Mouse (Mus musculus) C2C12 (cell line): ENCODE data around the gene Vtn. TPM values are rescaled to one million over a fixed set of nuclear protein-coding genes. Genes with fewer than 3 reads are reported as not detected.

Source experiments
- H3K27me3 ChIP-seq: one replicate; pipeline ENCODE4 v1.6.1; 2011; ENCODE audit not compliant: control insufficient read depth, insufficient read depth, insufficient read length
- H3K36me3 ChIP-seq: one replicate; pipeline ENCODE4 v1.6.1; 2011; ENCODE audit not compliant: control insufficient read depth, insufficient read depth
- H3K4me3 ChIP-seq: one replicate; pipeline ENCODE4 v1.5.1; 2011; ENCODE audit warnings: mild to moderate bottlenecking, control low read depth; ENCODE audit not compliant: poor library complexity, insufficient read depth, severe bottlenecking
- H3K79me2 ChIP-seq: one replicate; pipeline ENCODE4 v1.6.1; 2011; ENCODE audit not compliant: control insufficient read depth, insufficient read depth
- H3K79me3 ChIP-seq: one replicate; pipeline ENCODE4 v1.6.1; 2011; ENCODE audit warnings: low read depth, control low read depth
- H3ac ChIP-seq: one replicate; pipeline ENCODE3; 2011; ENCODE audit warnings: low read depth; ENCODE audit not compliant: control insufficient read depth, insufficient read length
- CEBPB ChIP-seq: IDR thresholded peaks from one replicate; pipeline ENCODE4 v1.6.1; 2011; ENCODE audit warnings: low read depth, mild to moderate bottlenecking, control low read depth, moderate library complexity
- CTCF ChIP-seq: IDR thresholded peaks from one replicate; pipeline ENCODE4 v1.5.1; 2011; ENCODE audit not compliant: control insufficient read depth, insufficient read depth, insufficient read length
- FOSL1 ChIP-seq: IDR thresholded peaks from one replicate; pipeline ENCODE4 v1.8.0; 2011; ENCODE audit warnings: mild to moderate bottlenecking, low read length; ENCODE audit not compliant: poor library complexity, insufficient read depth, severe bottlenecking
- MAX ChIP-seq: IDR thresholded peaks from one replicate; pipeline ENCODE4 v1.6.1; 2011; ENCODE audit warnings: mild to moderate bottlenecking, control low read depth
- MYOD1 ChIP-seq: IDR thresholded peaks from one replicate; pipeline ENCODE4 v1.6.1; 2011; ENCODE audit warnings: low read depth; ENCODE audit not compliant: control insufficient read depth, insufficient read length
- MYOG ChIP-seq: IDR thresholded peaks from one replicate; pipeline ENCODE4 v1.6.1; 2011; ENCODE audit not compliant: control insufficient read depth, insufficient read length; ENCODE audit errors: extremely low read depth
- USF1 ChIP-seq: IDR thresholded peaks from one replicate; pipeline ENCODE4 v1.6.1; 2011; ENCODE audit warnings: low read depth, mild to moderate bottlenecking, control low read depth, moderate library complexity
- polyA plus RNA-seq: library from polyadenylated mRNA; unstranded; fragments of >200 nt; fragmentation: generic; extraction: Trizol; gene quantifications from one replicate; pipeline ENCODE4 v1.2.1, GENCODE M21; 2012; ENCODE audit warnings: missing spikeins

Gene Vtn
- polyA plus RNA-seq, 1 experiment = not detected

GRCm38 (mm10) chr11:78488168-78488567 is 10.7 kb upstream of the Vtn start:
- Histone ChIP-seq H3ac (no peak overlapping the region), H3K79me2 (no peaks in the 10 kb centered on the region), H3K4me3 (no peak overlapping the region), H3K36me3 (no peaks in the 10 kb centered on the region), H3K79me3 (no peaks in the 10 kb centered on the region), H3K27me3 (peaks cover 49% of the 10 kb centered on the region)
- peak; percentile 55 for TF ChIP-seq CTCF
- no peak for TF ChIP-seq MYOD1

- H3K79me2 ChIP-seq = no peaks in the 10 kb centered on the region
- no peaks in the 10 kb centered on the region for H3K36me3 ChIP-seq
- H3K79me3 ChIP-seq = no peaks in the 10 kb centered on the region
- no peak overlapping the region for H3K4me3 ChIP-seq
- peaks cover 42% of the 10 kb centered on the region for H3K27me3 ChIP-seq
- TF ChIP-seq CEBPB (no peak), CTCF (peak; percentile 1)
- peak overlapping the region; percentile 46 for H3ac ChIP-seq
Measured at GRCm38 (mm10) chr11:78490781-78491241, 8.1 kb upstream of the Vtn start.

DNA sequence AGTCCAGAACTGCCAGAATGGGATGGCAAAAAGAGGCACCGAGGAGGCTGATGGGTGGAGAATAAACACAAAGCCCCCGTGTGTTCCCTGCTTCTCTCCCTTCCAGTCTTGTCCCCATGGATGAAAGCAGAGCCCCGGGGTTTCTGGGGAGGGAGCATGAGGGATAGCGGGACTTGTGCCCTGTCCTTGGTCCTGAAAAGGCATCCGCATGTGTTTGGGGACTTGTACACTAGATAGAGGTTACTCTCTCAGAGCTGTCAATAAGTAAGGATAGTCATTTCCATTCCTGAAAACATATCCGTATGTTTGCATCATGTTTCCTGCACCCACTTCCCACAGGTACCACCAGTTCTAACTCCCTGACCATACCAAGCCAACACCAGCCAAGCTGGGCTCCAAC is 3.0 kb upstream of the Vtn start:
- peak; percentile 69 for TF ChIP-seq MAX
- TF ChIP-seq MYOD1 = no peak
- no peaks in the 10 kb centered on the region for H3K79me2 ChIP-seq
- no peak overlapping the region for H3K4me3 ChIP-seq
- no peak overlapping the region for H3ac ChIP-seq
- H3K36me3 ChIP-seq = no peaks in the 10 kb centered on the region
- peaks cover 34% of the 10 kb centered on the region for H3K27me3 ChIP-seq
- H3K79me3 ChIP-seq = no peaks in the 10 kb centered on the region

DNA sequence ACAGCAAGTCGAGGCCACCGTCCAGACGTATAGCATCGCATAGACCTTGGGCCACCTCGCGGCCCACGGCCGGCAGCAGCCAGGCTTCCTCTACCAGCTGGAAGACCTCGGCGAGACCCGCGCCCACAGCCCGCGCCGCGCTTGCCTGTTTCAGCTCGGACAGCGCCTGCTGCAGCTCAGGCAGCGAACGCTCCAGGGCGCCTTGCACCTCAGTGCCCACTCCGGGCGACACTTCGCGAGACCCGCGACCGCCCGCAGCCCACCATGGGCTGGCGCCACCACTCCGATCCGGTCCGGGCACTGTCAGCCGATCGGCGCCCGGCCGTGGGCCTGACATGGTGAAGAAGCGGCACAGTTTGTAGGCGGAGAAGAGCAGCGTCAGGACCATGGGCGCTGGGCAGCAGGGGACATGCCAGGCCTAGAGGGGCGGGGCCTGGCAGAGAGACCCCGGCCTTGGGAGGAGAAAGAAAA is 1.8 kb upstream of the Vtn start:
- Histone ChIP-seq H3K27me3 (peaks cover 35% of the 10 kb centered on the region), H3K36me3 (no peaks in the 10 kb centered on the region), H3K79me2 (no peaks in the 10 kb centered on the region), H3K4me3 (peak overlapping the region; percentile 21), H3ac (peak overlapping the region; percentile 62), H3K79me3 (no peaks in the 10 kb centered on the region)
- TF ChIP-seq FOSL1 (no peak), MYOD1 (no peak), MAX (no peak), USF1 (no peak), MYOG (no peak), CTCF (no peak), CEBPB (no peak)

DNA sequence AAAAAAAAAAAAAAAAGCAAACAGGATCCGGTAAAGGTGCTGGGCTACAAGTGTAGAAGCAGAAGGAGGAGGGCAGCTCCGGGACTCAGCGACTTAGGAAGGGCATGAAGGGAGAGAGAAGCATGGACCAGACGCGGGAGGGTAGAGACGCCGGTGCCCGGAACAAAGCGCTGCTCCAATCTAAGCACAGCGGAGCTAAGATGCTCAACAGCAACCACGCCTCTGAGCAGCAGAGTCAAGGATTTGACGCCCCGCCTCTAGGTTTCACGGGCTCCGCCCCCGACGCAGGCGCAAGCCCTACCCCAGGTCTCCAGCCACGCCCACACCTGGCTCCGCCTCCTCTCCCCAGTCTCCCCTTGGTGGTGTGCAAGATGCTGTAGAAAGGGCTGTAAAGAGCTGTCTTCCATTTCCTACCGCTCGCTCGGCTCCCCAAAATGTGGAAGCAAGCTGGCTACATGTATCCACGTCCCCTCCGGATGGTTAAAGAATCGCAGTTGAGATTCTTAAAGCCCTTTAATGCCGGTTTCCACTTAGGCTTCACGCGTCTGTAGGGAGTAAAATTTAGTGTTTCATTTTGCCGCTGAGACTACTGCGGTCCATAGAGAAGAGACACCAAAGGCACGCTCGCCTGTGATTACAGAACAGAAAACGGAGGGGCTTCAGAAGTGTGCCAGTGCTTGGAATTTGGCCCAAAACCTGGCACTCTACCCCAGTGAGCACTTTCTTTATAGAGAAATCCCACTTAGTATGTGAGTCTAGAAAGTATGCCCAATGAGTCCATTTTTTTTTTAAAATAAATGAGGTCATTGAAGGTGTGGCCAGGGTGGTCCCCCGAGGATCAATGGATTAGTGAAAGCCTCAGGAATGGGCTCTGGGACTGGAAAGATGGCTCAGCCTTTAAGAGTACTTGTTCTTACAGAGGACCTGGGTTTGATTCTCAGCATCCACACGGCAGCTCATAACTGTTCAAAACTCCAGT is 1.1 kb upstream of the Vtn start, which contains the start of gene Sarm1:
Gene Sarm1 (minus strand): TSS at position 211 of the 979 bp plus-strand sequence.
- peaks cover 35% of the 10 kb centered on the region for H3K27me3 ChIP-seq
- peak within 1 kb of the TSS; percentile 21 for H3K4me3 ChIP-seq
- H3ac ChIP-seq = peak within 1 kb of the TSS; percentile 62
- H3K36me3 ChIP-seq = no peaks in the 10 kb centered on the region
- H3K79me3 ChIP-seq = no peaks in the 10 kb centered on the region
- no peaks in the 10 kb centered on the region for H3K79me2 ChIP-seq
- TF ChIP-seq MAX = peak; percentile 15
- TF ChIP-seq MYOG = no peak

- TF ChIP-seq CEBPB = no peak
- Histone ChIP-seq H3K79me2 (no peaks in the 10 kb centered on the region), H3K79me3 (no peaks in the 10 kb centered on the region), H3K4me3 (no peak overlapping the region), H3K27me3 (peaks cover 33% of the 10 kb centered on the region), H3ac (no peak overlapping the region), H3K36me3 (no peaks in the 10 kb centered on the region)
Measured at GRCm38 (mm10) chr11:78499543-78499942, 652 bp downstream of the Vtn start.
